Mouse (Mus musculus) kidney, embryonic 15.5 days (tissue): Measurements from ENCODE around the gene Map4k5. TPM values are rescaled to one million over a fixed set of nuclear protein-coding genes. Genes with fewer than 3 reads are reported as not detected.

Experiments used
- ATAC-seq: fragments of 200-750 bp; cut with Nextera tagmentation; replicated peaks from 2 replicates; pipeline ENCODE4 v1.8.0; 2017; ENCODE audit warnings: moderate TSS enrichment; ENCODE audit not compliant: low FRiP score
- H3K27ac ChIP-seq: fragments of 300-500 bp; sonication (generic); 2 replicates; pipeline ENCODE4 v1.5.1; 2015; ENCODE audit warnings: mild to moderate bottlenecking, inconsistent platforms
- H3K27me3 ChIP-seq: fragments of 300-500 bp; sonication (generic); 2 replicates; pipeline ENCODE4 v1.6.1; 2015; ENCODE audit warnings: inconsistent platforms
- H3K36me3 ChIP-seq: fragments of 300-500 bp; sonication (generic); 2 replicates; pipeline ENCODE4 v1.6.1; 2015; ENCODE audit warnings: inconsistent platforms
- H3K4me1 ChIP-seq: fragments of 300-500 bp; sonication (generic); 2 replicates; pipeline ENCODE4 v1.6.1; 2015; ENCODE audit warnings: inconsistent platforms
- H3K4me2 ChIP-seq: fragments of 300-500 bp; sonication (generic); 2 replicates; pipeline ENCODE4 v1.6.1; 2015; ENCODE audit warnings: moderate library complexity, mild to moderate bottlenecking, inconsistent platforms
- H3K4me3 ChIP-seq: fragments of 300-500 bp; sonication (generic); replicated peaks from 2 replicates; pipeline ENCODE4 v1.5.1; 2015; ENCODE audit warnings: mild to moderate bottlenecking, inconsistent platforms
- H3K9ac ChIP-seq: fragments of 300-500 bp; sonication (generic); 2 replicates; pipeline ENCODE4 v1.6.1; 2015; ENCODE audit warnings: mild to moderate bottlenecking, inconsistent platforms
- H3K9me3 ChIP-seq: fragments of 300-500 bp; sonication (generic); replicated peaks from 2 replicates; pipeline ENCODE4 v1.6.1; 2016; ENCODE audit warnings: inconsistent platforms
- WGBS: fragments of 180-500 bp; shearing (Covaris S2); methylation state at CpG from one replicate; pipeline ENCODE4 v1.1.7; 2015; ENCODE audit warnings: mixed read lengths; 5-methylcytosine and 5-hydroxymethylcytosine counted together
- polyA plus RNA-seq: library from polyadenylated mRNA; unstranded; fragments of >200 nt; fragmentation: Nextera tagmentation; extraction: Ambion mirVana; gene quantifications from 2 replicates; pipeline ENCODE4 v1.2.1, GENCODE M21; 2015

The Map4k5 gene
- polyA plus RNA-seq, 1 experiment from 2014 or later, result 34.3 TPM

- Histone ChIP-seq H3K4me2 (no peak overlapping the region), H3K36me3 (peaks cover 69% of the 10 kb centered on the region), H3K27me3 (no peaks in the 10 kb centered on the region), H3K27ac (no peak overlapping the region), H3K4me3 (no peak overlapping the region), H3K4me1 (0 out of 2 replicates have a peak, but pooled peaks cover 2% of the 10 kb centered on the region), H3K9ac (no peak overlapping the region), H3K9me3 (no peaks in the 10 kb centered on the region)
- WGBS, result 88% methylated on average over 2 of the region's 2 CpGs
- no peak for ATAC-seq
Observed at GRCm38 (mm10) chr12:69828214-69828613, 64.8 kb downstream of the Map4k5 start.

- no peak for ATAC-seq
- peak overlapping the region; percentile 32; the same call in 1 of the 2 replicates for H3K27ac ChIP-seq
- H3K9ac ChIP-seq, result no peak overlapping the region
- H3K4me2 ChIP-seq, result no peak overlapping the region
- no peaks in the 10 kb centered on the region for H3K27me3 ChIP-seq
- WGBS, result 77% methylated on average over 9 of the region's 9 CpGs
- H3K36me3 ChIP-seq, result peaks cover 86% of the 10 kb centered on the region
- no peaks in the 10 kb centered on the region for H3K9me3 ChIP-seq
- no peak overlapping the region for H3K4me3 ChIP-seq
- 0 out of 2 replicates have a peak, but pooled peaks cover 2% of the 10 kb centered on the region for H3K4me1 ChIP-seq
Observed at GRCm38 (mm10) chr12:69824881-69825597, 68.0 kb downstream of the Map4k5 start.

GRCm38 (mm10) chr12:69814272-69814671 lies 78.7 kb downstream of the Map4k5 start:
- Histone ChIP-seq H3K27ac (peak overlapping the region; percentile 24; the same call in 1 of the 2 replicates), H3K4me3 (no peak overlapping the region), H3K27me3 (no peaks in the 10 kb centered on the region), H3K36me3 (peaks cover 86% of the 10 kb centered on the region), H3K4me2 (no peak overlapping the region), H3K9me3 (no peaks in the 10 kb centered on the region), H3K4me1 (peaks cover 4% of the 10 kb centered on the region; the same call in 1 of the 2 replicates), H3K9ac (no peak overlapping the region)
- no peak for ATAC-seq
- 33% methylated on average over 6 of the region's 6 CpGs for WGBS

GRCm38 (mm10) chr12:69813596-69813995 lies 79.4 kb downstream of the Map4k5 start:
- H3K4me3 ChIP-seq, result no peak overlapping the region
- no peaks in the 10 kb centered on the region for H3K27me3 ChIP-seq
- H3K36me3 ChIP-seq, result peaks cover 86% of the 10 kb centered on the region
- no peak for ATAC-seq
- H3K9ac ChIP-seq, result no peak overlapping the region
- no peak overlapping the region for H3K4me2 ChIP-seq
- WGBS, result 79% methylated on average over 2 of the region's 2 CpGs
- peaks cover 4% of the 10 kb centered on the region; the same call in 1 of the 2 replicates for H3K4me1 ChIP-seq
- H3K9me3 ChIP-seq, result no peaks in the 10 kb centered on the region
- H3K27ac ChIP-seq, result 0 out of 2 replicates have a peak overlapping the region, but pooled peaks have one; percentile 24

GRCm38 (mm10) chr12:69812986-69813385 lies 80.0 kb downstream of the Map4k5 start:
- H3K4me3 ChIP-seq, result no peak overlapping the region
- ATAC-seq, result no peak

GRCm38 (mm10) chr12:69811976-69812375 lies 81.0 kb downstream of the Map4k5 start:
- Histone ChIP-seq H3K27me3 (no peaks in the 10 kb centered on the region), H3K4me1 (peaks cover 10% of the 10 kb centered on the region), H3K4me2 (no peak overlapping the region), H3K9ac (no peak overlapping the region), H3K9me3 (no peaks in the 10 kb centered on the region), H3K4me3 (no peak overlapping the region), H3K27ac (peak overlapping the region; percentile 28; the same call in 1 of the 2 replicates), H3K36me3 (peaks cover 84% of the 10 kb centered on the region)
- no peak for ATAC-seq
- WGBS, result 25% methylated on average over 1 of the region's 1 CpGs

More at GRCm38 (mm10) chr12:69812986-69813385, 80.0 kb downstream of the Map4k5 start:
- Histone ChIP-seq H3K36me3 (peaks cover 84% of the 10 kb centered on the region), H3K4me2 (no peak overlapping the region), H3K9me3 (no peaks in the 10 kb centered on the region), H3K9ac (no peak overlapping the region), H3K27ac (peak overlapping the region; percentile 28; the same call in 1 of the 2 replicates), H3K27me3 (no peaks in the 10 kb centered on the region), H3K4me1 (peaks cover 6% of the 10 kb centered on the region)
- WGBS, result 64% methylated on average over 3 of the region's 3 CpGs

GRCm38 (mm10) chr12:69809439-69809838 lies 83.6 kb downstream of the Map4k5 start:
- no peak overlapping the region for H3K4me2 ChIP-seq
- H3K4me1 ChIP-seq, result peaks cover 10% of the 10 kb centered on the region
- no peak for ATAC-seq
- H3K4me3 ChIP-seq, result no peak overlapping the region
- H3K36me3 ChIP-seq, result peaks cover 83% of the 10 kb centered on the region
- H3K9ac ChIP-seq, result no peak overlapping the region
- no peaks in the 10 kb centered on the region for H3K27me3 ChIP-seq
- no peak overlapping the region for H3K27ac ChIP-seq
- no peaks in the 10 kb centered on the region for H3K9me3 ChIP-seq
- WGBS, result 91% methylated on average over 3 of the region's 3 CpGs

GRCm38 (mm10) chr12:69807399-69807985 lies 85.5 kb downstream of the Map4k5 start:
- Histone ChIP-seq H3K4me2 (no peak overlapping the region), H3K4me1 (peaks cover 9% of the 10 kb centered on the region), H3K27ac (0 out of 2 replicates have a peak overlapping the region, but pooled peaks have one; percentile 10), H3K36me3 (peaks cover 80% of the 10 kb centered on the region), H3K9ac (no peak overlapping the region), H3K9me3 (no peaks in the 10 kb centered on the region), H3K4me3 (no peak overlapping the region), H3K27me3 (no peaks in the 10 kb centered on the region)
- 71% methylated on average over 11 of the region's 11 CpGs for WGBS
- no peak for ATAC-seq

- ATAC-seq, result no peak
- no peak overlapping the region for H3K4me3 ChIP-seq
- H3K9me3 ChIP-seq, result no peaks in the 10 kb centered on the region
- no peaks in the 10 kb centered on the region for H3K27me3 ChIP-seq
- 91% methylated on average over 6 of the region's 6 CpGs for WGBS
- H3K27ac ChIP-seq, result no peak overlapping the region
- no peak overlapping the region for H3K9ac ChIP-seq
- no peak overlapping the region for H3K4me2 ChIP-seq
- peaks cover 72% of the 10 kb centered on the region for H3K36me3 ChIP-seq
- peaks cover 7% of the 10 kb centered on the region for H3K4me1 ChIP-seq
Observed at GRCm38 (mm10) chr12:69805148-69805547, 87.9 kb downstream of the Map4k5 start.

- H3K4me3 ChIP-seq, result no peak overlapping the region
Observed at GRCm38 (mm10) chr12:69804393-69805070, 88.5 kb downstream of the Map4k5 start.

GRCm38 (mm10) chr12:69803196-69803595 lies 89.8 kb downstream of the Map4k5 start:
- no peak overlapping the region for H3K9ac ChIP-seq
- ATAC-seq, result no peak
- 77% methylated on average over 4 of the region's 6 CpGs for WGBS
- H3K27ac ChIP-seq, result no peak overlapping the region
- peaks cover 6% of the 10 kb centered on the region for H3K4me1 ChIP-seq
- H3K36me3 ChIP-seq, result peaks cover 56% of the 10 kb centered on the region
- H3K4me2 ChIP-seq, result no peak overlapping the region
- H3K9me3 ChIP-seq, result no peaks in the 10 kb centered on the region
- H3K27me3 ChIP-seq, result no peaks in the 10 kb centered on the region
- H3K4me3 ChIP-seq, result no peak overlapping the region

More at GRCm38 (mm10) chr12:69804393-69805070, 88.5 kb downstream of the Map4k5 start:
- H3K4me2 ChIP-seq, result no peak overlapping the region
- peaks cover 68% of the 10 kb centered on the region for H3K36me3 ChIP-seq
- H3K9me3 ChIP-seq, result no peaks in the 10 kb centered on the region
- no peak for ATAC-seq
- H3K27ac ChIP-seq, result no peak overlapping the region
- WGBS, result 87% methylated on average over 10 of the region's 10 CpGs
- no peak overlapping the region for H3K9ac ChIP-seq
- H3K4me1 ChIP-seq, result peaks cover 7% of the 10 kb centered on the region
- H3K27me3 ChIP-seq, result no peaks in the 10 kb centered on the region

- no peak for ATAC-seq
- Histone ChIP-seq H3K9me3 (no peaks in the 10 kb centered on the region), H3K4me1 (no peaks in the 10 kb centered on the region), H3K4me3 (no peak overlapping the region), H3K36me3 (peaks cover 31% of the 10 kb centered on the region), H3K9ac (no peak overlapping the region), H3K4me2 (no peak overlapping the region), H3K27me3 (no peaks in the 10 kb centered on the region), H3K27ac (no peak overlapping the region)
- WGBS, result 75% methylated on average over 4 of the region's 4 CpGs
Observed at GRCm38 (mm10) chr12:69800586-69800985, 92.4 kb downstream of the Map4k5 start.
